Mouse (Mus musculus): ENCODE measurements around the gene Il13.

- TF ChIP-seq EP300 (IDR thresholded peaks at IDR 0.05; ENCODE audit: low read depth in 1 of 2, low read length in 2 of 2) (peak; percentile 38 to 66; a peak in 3 of 4 replicates), POLR2A (IDR thresholded peaks at IDR 0.05; ENCODE audit: control insufficient read depth in 1 of 2, insufficient read depth in 1 of 2, low read depth in 1 of 2, low read length in 2 of 2, poor library complexity in 1 of 2) (0 out of 4 replicates have a peak, but pooled peaks of 1 of the 2 experiments have one; percentile 17), CTCF (IDR thresholded peaks at IDR 0.05 in 2 of 3, conservative IDR thresholded peaks at IDR 0.05 in 1 of 3; ENCODE audit: control insufficient read depth in 1 of 3, insufficient read depth in 1 of 3, low read depth in 2 of 3, low read length in 3 of 3, poor library complexity in 1 of 3, severe bottlenecking in 1 of 3) (no peak), BHLHE40 (IDR thresholded peaks at IDR 0.05; ENCODE audit: borderline replicate concordance, low read depth, low read length) (no peak), ELF1 (IDR thresholded peaks at IDR 0.05; ENCODE audit: low read depth, low read length) (no peak), ZNF384 (IDR thresholded peaks at IDR 0.05; ENCODE audit: low read depth, low read length) (no peak), RAD21 (IDR thresholded peaks at IDR 0.05; ENCODE audit: low read depth, low read length) (no peak), USF1 (IDR thresholded peaks at IDR 0.05; ENCODE audit: low read depth, low read length) (no peak), E2F4 (IDR thresholded peaks at IDR 0.05; ENCODE audit: borderline replicate concordance, low read depth, low read length) (no peak), MAZ (IDR thresholded peaks at IDR 0.05; ENCODE audit: low read depth, low read length) (no peak), MAX (IDR thresholded peaks at IDR 0.05; ENCODE audit: low read length) (no peak), USF2 (IDR thresholded peaks at IDR 0.05; ENCODE audit: borderline replicate concordance in 1 of 2, insufficient read depth in 1 of 2, low read depth in 1 of 2, low read length in 2 of 2) (no peak), HCFC1 (IDR thresholded peaks at IDR 0.05; ENCODE audit: low read depth, low read length) (no peak)
Measured at GRCm38 (mm10) chr11:53633644-53634043, 858 bp downstream of the Il13 start.
